Mouse (Mus musculus) midbrain, embryonic 15.5 days (tissue): Measurements from ENCODE around the gene Gm6583. TPM values are rescaled to one million over a fixed set of nuclear protein-coding genes. Genes with fewer than 3 reads are reported as not detected.
"Not testable (repeated sequence)": the region's sequence is repeated elsewhere in the genome, so short reads cannot be mapped to it uniquely, and the experiment has no call there.

Source experiments
- ATAC-seq: fragments of 200-750 bp; cut with Nextera tagmentation; replicated peaks from 2 replicates; pipeline ENCODE4 v1.8.0; 2017; ENCODE audit warnings: moderate TSS enrichment
- H3K27ac ChIP-seq: fragments of 300-500 bp; sonication (generic); 2 replicates; pipeline ENCODE4 v1.5.1; 2015; ENCODE audit warnings: mild to moderate bottlenecking, inconsistent platforms
- H3K27me3 ChIP-seq: fragments of 300-500 bp; sonication (generic); replicated peaks from 2 replicates; pipeline ENCODE4 v1.6.1; 2015; ENCODE audit warnings: inconsistent platforms
- H3K36me3 ChIP-seq: fragments of 300-500 bp; sonication (generic); replicated peaks from 2 replicates; pipeline ENCODE4 v1.6.1; 2015; ENCODE audit warnings: inconsistent platforms
- H3K4me1 ChIP-seq: fragments of 300-500 bp; sonication (generic); 2 replicates; pipeline ENCODE4 v1.6.1; 2015; ENCODE audit warnings: inconsistent platforms
- H3K4me2 ChIP-seq: fragments of 300-500 bp; sonication (generic); 2 replicates; pipeline ENCODE4 v1.6.1; 2015; ENCODE audit warnings: inconsistent platforms, mild to moderate bottlenecking, moderate library complexity
- H3K4me3 ChIP-seq: fragments of 300-500 bp; sonication (generic); 2 replicates; pipeline ENCODE4 v1.5.1; 2015; ENCODE audit warnings: mild to moderate bottlenecking, inconsistent platforms
- H3K9ac ChIP-seq: fragments of 300-500 bp; sonication (generic); 2 replicates; pipeline ENCODE4 v1.6.1; 2015; ENCODE audit warnings: mild to moderate bottlenecking, inconsistent platforms
- H3K9me3 ChIP-seq: fragments of 300-500 bp; sonication (generic); 2 replicates; pipeline ENCODE4 v1.6.1; 2016; ENCODE audit warnings: inconsistent platforms
- WGBS: fragments of 180-500 bp; shearing (Covaris S2); methylation state at CpG from one replicate; pipeline ENCODE4 v1.1.7; 2015; ENCODE audit warnings: mixed read lengths; 5-methylcytosine and 5-hydroxymethylcytosine counted together
- polyA plus RNA-seq: library from polyadenylated mRNA; unstranded; fragments of >200 nt; fragmentation: Nextera tagmentation; extraction: Ambion mirVana; gene quantifications from 2 replicates; pipeline ENCODE4 v1.2.1, GENCODE M21; 2015

The Gm6583 gene
- polyA plus RNA-seq, 1 experiment from 2014 or later, result 0.39 TPM

DNA sequence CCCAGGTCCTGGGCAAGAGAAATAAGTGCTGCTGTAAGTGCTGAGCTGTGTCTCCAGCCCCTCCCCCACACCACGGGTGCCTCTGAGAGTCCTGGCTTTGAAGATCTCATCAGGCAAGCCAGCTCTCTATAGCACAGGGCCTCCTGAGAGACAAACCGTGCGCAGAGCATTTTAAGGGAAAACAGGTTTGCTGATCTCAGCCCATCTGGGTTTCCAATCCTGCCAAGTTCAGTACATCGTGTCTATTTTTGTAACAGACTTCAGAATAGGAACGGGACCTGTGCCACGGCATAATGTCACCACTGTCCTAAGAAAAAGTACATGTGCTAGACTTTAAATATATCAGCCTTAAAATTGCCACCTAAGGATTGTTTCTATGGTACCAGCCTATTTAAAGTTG lies 34.9 kb downstream of the Gm6583 start:
- no peak overlapping the region for H3K4me3 ChIP-seq
- ATAC-seq, result no peak
- no peaks in the 10 kb centered on the region for H3K36me3 ChIP-seq
- H3K27ac ChIP-seq, result no peak overlapping the region
- peaks cover 6% of the 10 kb centered on the region for H3K4me1 ChIP-seq
- no peaks in the 10 kb centered on the region for H3K27me3 ChIP-seq
- H3K4me2 ChIP-seq, result no peak overlapping the region
- H3K9ac ChIP-seq, result no peak overlapping the region
- 75% methylated on average over 6 of the region's 6 CpGs for WGBS
- no peaks in the 10 kb centered on the region for H3K9me3 ChIP-seq

DNA sequence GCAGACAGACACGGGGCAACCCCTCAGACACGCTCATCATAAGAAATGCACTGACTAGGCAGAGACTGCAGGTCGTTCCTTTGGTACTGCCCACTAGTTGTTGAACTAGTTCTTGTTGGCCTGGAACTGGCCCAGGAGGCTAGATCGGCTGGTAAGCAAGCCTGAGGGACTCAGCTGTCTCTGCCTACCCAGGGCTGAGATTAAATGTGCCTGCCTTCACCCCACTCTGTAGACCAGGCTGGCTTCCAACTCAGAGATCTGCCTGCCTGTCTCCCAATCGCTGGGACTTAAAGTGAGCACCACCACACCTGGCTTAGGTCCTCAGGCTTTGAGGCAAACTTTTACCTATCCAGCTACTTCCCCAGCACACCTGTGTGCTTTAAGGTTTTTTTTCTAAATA lies 35.5 kb downstream of the Gm6583 start:
- no peak overlapping the region for H3K4me2 ChIP-seq
- WGBS, result 72% methylated on average over 5 of the region's 5 CpGs
- H3K4me1 ChIP-seq, result peaks cover 3% of the 10 kb centered on the region; the same call in 1 of the 2 replicates
- H3K4me3 ChIP-seq, result no peak overlapping the region
- no peaks in the 10 kb centered on the region for H3K27me3 ChIP-seq
- ATAC-seq, result no peak
- H3K36me3 ChIP-seq, result no peaks in the 10 kb centered on the region
- H3K27ac ChIP-seq, result no peak overlapping the region
- H3K9me3 ChIP-seq, result no peaks in the 10 kb centered on the region
- no peak overlapping the region for H3K9ac ChIP-seq

DNA sequence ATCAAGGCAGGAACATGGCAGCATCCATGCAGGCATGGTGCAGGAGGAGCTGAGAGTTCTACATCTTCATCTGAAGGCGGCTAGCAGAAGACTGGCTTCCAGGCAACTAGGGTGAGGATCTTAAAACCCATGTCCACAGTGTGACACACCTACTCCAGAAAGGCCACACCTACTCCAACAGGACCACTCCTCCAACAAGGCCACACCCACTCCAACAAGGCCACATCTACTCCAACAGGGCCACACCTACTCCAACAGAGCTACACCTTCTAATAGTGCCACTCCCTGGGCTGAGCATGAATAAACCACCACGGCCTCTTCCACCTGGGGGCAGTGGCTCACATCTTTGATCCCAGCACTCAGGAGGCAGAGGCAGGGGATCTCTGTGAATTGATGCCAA lies 36.5 kb downstream of the Gm6583 start:
- not testable (repeated sequence) for ATAC-seq, H3K36me3 ChIP-seq, H3K27ac ChIP-seq, H3K27me3 ChIP-seq, H3K9ac ChIP-seq, H3K4me1 ChIP-seq, H3K4me3 ChIP-seq, H3K4me2 ChIP-seq, H3K9me3 ChIP-seq
- 68% methylated on average over 2 of the region's 2 CpGs for WGBS

DNA sequence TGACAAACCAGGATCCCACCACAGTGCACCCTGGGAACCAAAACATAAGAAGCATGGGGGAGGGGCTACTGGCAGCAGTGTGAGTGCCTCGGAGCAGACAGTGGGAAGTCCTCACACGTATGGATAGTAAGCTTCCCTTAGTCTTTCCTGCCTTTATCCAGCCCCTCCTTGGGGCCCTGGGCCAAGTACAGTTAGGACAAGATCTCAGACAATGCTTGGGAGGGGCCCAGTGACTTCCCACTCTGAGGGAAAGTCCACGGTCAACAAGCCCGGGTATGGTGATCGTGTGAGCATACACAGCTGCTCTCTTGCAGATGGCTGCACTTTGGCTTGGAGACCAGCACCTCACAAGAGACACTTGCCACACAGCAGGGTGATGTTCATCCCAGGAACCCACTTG lies 38.5 kb downstream of the Gm6583 start:
- no peak overlapping the region for H3K4me2 ChIP-seq
- no peaks in the 10 kb centered on the region for H3K27me3 ChIP-seq
- no peaks in the 10 kb centered on the region for H3K9me3 ChIP-seq
- no peak for ATAC-seq
- H3K27ac ChIP-seq, result no peak overlapping the region
- H3K4me1 ChIP-seq, result peaks cover 5% of the 10 kb centered on the region; the same call in 1 of the 2 replicates
- no peak overlapping the region for H3K4me3 ChIP-seq
- H3K36me3 ChIP-seq, result no peaks in the 10 kb centered on the region
- no peak overlapping the region for H3K9ac ChIP-seq
- 64% methylated on average over 5 of the region's 5 CpGs for WGBS

DNA sequence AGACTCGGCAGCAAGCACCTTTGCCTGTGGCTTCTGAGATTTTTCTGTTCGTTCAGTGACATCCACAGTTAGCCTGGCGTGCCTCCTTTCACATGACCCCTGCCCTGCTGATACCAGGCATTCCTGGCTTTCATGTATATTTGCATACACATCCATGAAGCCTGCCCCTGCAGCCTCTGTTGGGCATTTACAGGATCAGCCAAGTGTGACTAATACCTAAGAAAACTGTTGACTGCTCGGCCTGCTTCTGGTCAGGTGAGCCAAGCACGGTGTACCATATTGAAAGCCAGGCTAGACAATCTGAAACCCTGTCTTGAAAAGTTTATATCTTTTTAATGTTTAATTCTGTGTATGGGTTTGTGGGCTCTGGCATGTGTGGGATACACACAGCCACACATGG lies 39.4 kb downstream of the Gm6583 start:
- ATAC-seq, result no peak
- 56% methylated on average over 5 of the region's 5 CpGs for WGBS
- Histone ChIP-seq H3K4me3 (no peak overlapping the region), H3K27me3 (no peaks in the 10 kb centered on the region), H3K4me2 (no peak overlapping the region), H3K36me3 (no peaks in the 10 kb centered on the region), H3K9ac (no peak overlapping the region), H3K9me3 (no peaks in the 10 kb centered on the region), H3K27ac (no peak overlapping the region), H3K4me1 (peaks cover 5% of the 10 kb centered on the region; the same call in 1 of the 2 replicates)

DNA sequence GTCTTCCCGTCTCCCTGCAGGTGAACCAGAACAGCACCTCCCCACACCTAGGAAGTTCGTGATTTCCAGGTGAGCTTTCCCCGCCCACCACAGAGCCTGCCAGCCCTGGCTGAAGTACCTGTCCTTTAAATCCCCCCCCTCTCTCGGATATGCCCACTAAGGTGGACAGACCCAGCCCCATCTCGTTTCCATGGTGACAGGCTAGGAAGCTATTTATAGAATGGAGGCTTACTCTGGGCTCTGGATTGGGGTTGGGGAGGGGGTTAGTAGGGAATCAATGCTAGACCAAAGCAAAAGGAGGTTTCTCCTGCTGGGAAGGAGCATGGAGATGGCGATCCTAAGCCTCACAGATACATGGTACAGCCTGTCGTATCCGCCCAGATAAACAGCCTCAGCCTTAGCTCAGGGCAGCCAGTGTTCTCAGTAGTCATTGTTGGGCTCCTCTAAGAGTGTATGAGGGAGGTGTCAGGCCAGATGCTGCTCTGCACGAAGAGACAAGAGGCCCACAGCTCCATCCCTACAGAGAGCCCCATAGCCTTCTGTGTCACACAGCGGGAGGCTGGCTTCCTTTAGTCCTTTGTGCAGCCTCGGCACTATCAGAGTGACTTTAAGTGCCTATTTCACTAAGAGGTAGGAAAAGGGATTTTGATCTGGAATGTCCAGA lies 42.5 kb downstream of the Gm6583 start:
- Histone ChIP-seq H3K4me3 (no peak overlapping the region), H3K4me1 (peaks cover 5% of the 10 kb centered on the region; the same call in 1 of the 2 replicates), H3K9me3 (no peaks in the 10 kb centered on the region), H3K4me2 (no peak overlapping the region), H3K36me3 (peaks cover 3% of the 10 kb centered on the region), H3K27me3 (no peaks in the 10 kb centered on the region), H3K9ac (no peak overlapping the region), H3K27ac (peak overlapping the region; percentile 68)
- 55% methylated on average over 11 of the region's 11 CpGs for WGBS
- peak; percentile 76 for ATAC-seq

DNA sequence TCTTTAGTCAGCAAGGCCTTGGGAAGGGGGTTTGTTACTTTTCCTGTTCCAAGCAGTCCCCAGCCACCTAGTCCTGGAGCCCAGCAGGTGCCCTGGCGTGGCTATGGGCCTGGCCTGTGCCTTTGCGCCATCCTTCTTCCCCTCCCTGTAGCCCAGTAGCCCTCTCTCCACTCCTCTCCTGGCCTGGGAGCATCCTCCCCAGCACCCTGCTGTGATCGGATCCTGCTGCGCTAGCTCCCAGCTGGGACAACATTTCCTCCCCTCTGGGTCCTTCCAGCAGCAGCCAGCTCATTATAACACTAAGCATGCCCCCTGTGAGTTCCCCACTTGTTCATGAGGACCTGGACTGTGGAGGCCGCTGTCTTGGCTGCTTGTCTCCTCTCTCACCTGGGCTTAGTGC lies 50.0 kb downstream of the Gm6583 start:
- H3K9ac ChIP-seq, result no peak overlapping the region
- H3K4me1 ChIP-seq, result no peaks in the 10 kb centered on the region
- no peak overlapping the region for H3K4me2 ChIP-seq
- peaks cover 7% of the 10 kb centered on the region for H3K36me3 ChIP-seq
- no peak for ATAC-seq
- WGBS, result 61% methylated on average over 5 of the region's 5 CpGs
- H3K27me3 ChIP-seq, result no peaks in the 10 kb centered on the region
- no peaks in the 10 kb centered on the region for H3K9me3 ChIP-seq
- no peak overlapping the region for H3K27ac ChIP-seq
- H3K4me3 ChIP-seq, result no peak overlapping the region

Other genes with a start within 250 kb of the Gm6583 start
- 0.93 and 1.4 TPM in 2 replicates for gene Cryba4, start 103.5 kb downstream of the Gm6583 start, polyA plus RNA-seq
- 4.3 and 4.8 TPM in 2 replicates for gene Crybb1, start 100.2 kb downstream of the Gm6583 start, polyA plus RNA-seq
- 29.4 and 33.7 TPM in 2 replicates for gene Tpst2, start 79.3 kb downstream of the Gm6583 start, polyA plus RNA-seq
- gene Tfip11, start 29.7 kb downstream of the Gm6583 start, polyA plus RNA-seq, result 35.7 and 38.2 TPM in 2 replicates
- gene Srrd, start 13.0 kb downstream of the Gm6583 start, polyA plus RNA-seq, result 64.0 and 66.8 TPM in 2 replicates
- gene Hps4, start 12.9 kb downstream of the Gm6583 start, polyA plus RNA-seq, result 39.6 and 43.9 TPM in 2 replicates
- 124 and 132 TPM in 2 replicates for gene Asphd2, start 38.8 kb upstream of the Gm6583 start, polyA plus RNA-seq
- gene Gm6588, start 93.4 kb upstream of the Gm6583 start, polyA plus RNA-seq, result 1.3 and 1.5 TPM in 2 replicates
- gene Sez6l, start 221.2 kb upstream of the Gm6583 start, polyA plus RNA-seq, result 65.4 and 67.5 TPM in 2 replicates